Mouse (Mus musculus) cerebellum, adult 2 months (tissue): Measurements from ENCODE around the gene Frmd5.

Experiments
- CTCF ChIP-seq: fragments of 200-500 bp; IDR thresholded peaks from 2 replicates; pipeline ENCODE4 v1.5.1; 2011; ENCODE audit warnings: low read depth, mild to moderate bottlenecking, control low read depth, low read length, moderate library complexity, borderline replicate concordance; ENCODE audit not compliant: insufficient read depth
- POLR2A ChIP-seq: fragments of 200-500 bp; IDR thresholded peaks from 2 replicates; pipeline ENCODE4 v1.6.1; 2011; ENCODE audit warnings: low read length, control low read depth, borderline replicate concordance; ENCODE audit not compliant: insufficient read depth

- TF ChIP-seq CTCF, result no peak
- no peak for TF ChIP-seq POLR2A
Measured at GRCm38 (mm10) chr2:121828411-121828810, 21.5 kb upstream of the Frmd5 start.
